10 mouse cellular contexts compared by ENCODE assay signal in genomic region chr13:44634616-44635015, GRCm38 (mm10).
DNase-seq lines count a peak whose midpoint lies in the region; ATAC-seq and TF ChIP-seq lines count a peak whose summit lies in the region.
"Had no signal": no experiment of that assay in that cellular context is flagged by ENCODE, and none has a peak within 500 bp of the region (broad histone marks: within the 10 kb centered on the region; RNA-seq: fewer than 3 reads in every experiment).

No protein-coding gene starts in this region.

- H3K4me1 ChIP-seq in heart, embryonic 14.5 days (ENCODE audit: control insufficient read depth in 2 of 2, insufficient read depth in 2 of 2, low read length in 2 of 2) = peaks cover 12 to 19% of the 10 kb centered on the region in 2 experiments
- H3K4me1 ChIP-seq in embryonic facial prominence, embryonic 12.5 days = peaks cover 20% of the 10 kb centered on the region
- H3K4me1 ChIP-seq in liver, embryonic 15.5 days (replicated peaks) = peaks cover 6% of the 10 kb centered on the region

- H3K9me3 ChIP-seq in heart, embryonic 14.5 days (ENCODE audit: control insufficient read depth, low read length) = no peaks in the 10 kb centered on the region
- no peaks in the 10 kb centered on the region for H3K9me3 ChIP-seq in embryonic facial prominence, embryonic 12.5 days
- H3K9me3 ChIP-seq in liver, embryonic 15.5 days (replicated peaks) = no peaks in the 10 kb centered on the region

- ATAC-seq in heart, embryonic 14.5 days (ENCODE audit: insufficient number of reproducible peaks, insufficient read depth, low FRiP score, low read depth) = no peak
- ATAC-seq in embryonic facial prominence, embryonic 12.5 days (ENCODE audit: insufficient number of reproducible peaks, insufficient read depth, low FRiP score, low TSS enrichment) = no peak
- ATAC-seq in liver, embryonic 15.5 days (ENCODE audit: insufficient read depth) = no peak

- peak overlapping the region; percentile 53 for H3K4me2 ChIP-seq in heart, embryonic 14.5 days (ENCODE audit: low read length)
- H3K4me2 ChIP-seq in embryonic facial prominence, embryonic 12.5 days (replicated peaks) = peak overlapping the region; percentile 41
- H3K4me2 ChIP-seq in liver, embryonic 15.5 days = peak overlapping the region; percentile 37; the same call in 1 of the 2 replicates

- 32% methylated on average over 11 of the region's 11 CpGs for WGBS in heart, embryonic 14.5 days
- WGBS in embryonic facial prominence, embryonic 12.5 days = 6% methylated on average over 11 of the region's 11 CpGs
- 27% methylated on average over 11 of the region's 11 CpGs for WGBS in liver, embryonic 15.5 days (ENCODE audit: insufficient replicate concordance)

- intact Hi-C loops in heart, postnatal 10 days (cut with DNase I) = loop anchor here (5.0 kb wide), 1 partner anchor 88 kb away; no protein-coding TSS in a partner anchor
- intact Hi-C loops in left cerebral cortex, adult 2 months (cut with DNase I) = no loop called here

- no peak for DNase-seq in heart, postnatal 10 days
- DNase-seq in CD4-positive helper T cell, adult 2 months (ENCODE audit: low read depth, low spot score) = peak; percentile 25
- no peak for DNase-seq in left cerebral cortex, adult 18-20 months (ENCODE audit: low spot score in 2 of 2)
- DNase-seq in left cerebral cortex, adult 2 months (ENCODE audit: extremely low spot score in 1 of 2, low spot score in 2 of 2) = no peak
- DNase-seq in layer of hippocampus, adult 8-10 months (ENCODE audit: low spot score in 2 of 2) = no peak
- DNase-seq: right cerebral cortex, adult 18-20 months had no signal

- H3K4me3 ChIP-seq in heart, embryonic 14.5 days (ENCODE audit: control insufficient read depth in 1 of 2, insufficient read depth in 1 of 2, low read depth in 1 of 2, low read length in 2 of 2) = no peak overlapping the region
- H3K4me3 ChIP-seq in embryonic facial prominence, embryonic 12.5 days = no peak overlapping the region
- no peak overlapping the region for H3K4me3 ChIP-seq in liver, embryonic 15.5 days (replicated peaks)
- no peak overlapping the region for H3K4me3 ChIP-seq in left cerebral cortex, adult 2 months

- TF ChIP-seq CTCF in left cerebral cortex, adult 2 months (IDR thresholded peaks at IDR 0.05) = no peak

- no peak overlapping the region for H3K27ac ChIP-seq in heart, embryonic 14.5 days (replicated peaks in 1 of 2; ENCODE audit: control insufficient read depth in 1 of 2, insufficient read depth in 1 of 2, low read depth in 2 of 2, low read length in 2 of 2)
- H3K27ac ChIP-seq in embryonic facial prominence, embryonic 12.5 days = no peak overlapping the region
- H3K27ac ChIP-seq in liver, embryonic 15.5 days (replicated peaks) = no peak overlapping the region
- no peak overlapping the region for H3K27ac ChIP-seq in left cerebral cortex, adult 2 months

- H3K9ac ChIP-seq in heart, embryonic 14.5 days (ENCODE audit: low read length) = no peak overlapping the region
- H3K9ac ChIP-seq in embryonic facial prominence, embryonic 12.5 days = no peak overlapping the region
- no peak overlapping the region for H3K9ac ChIP-seq in liver, embryonic 15.5 days

- no peaks in the 10 kb centered on the region for H3K36me3 ChIP-seq in heart, embryonic 14.5 days (ENCODE audit: control insufficient read depth, insufficient read depth, low read length)
- H3K36me3 ChIP-seq in embryonic facial prominence, embryonic 12.5 days = no peaks in the 10 kb centered on the region
- H3K36me3 ChIP-seq in liver, embryonic 15.5 days (replicated peaks) = no peaks in the 10 kb centered on the region

- no peaks in the 10 kb centered on the region for H3K27me3 ChIP-seq in heart, embryonic 14.5 days (ENCODE audit: control insufficient read depth, insufficient read depth, low read length)
- H3K27me3 ChIP-seq in embryonic facial prominence, embryonic 12.5 days = no peaks in the 10 kb centered on the region
- H3K27me3 ChIP-seq in liver, embryonic 15.5 days = peaks cover 4% of the 10 kb centered on the region
- H3K27me3 ChIP-seq: CH12.LX had no signal
